Mouse (Mus musculus): ENCODE data around the gene Maff. TPM values are rescaled to one million over a fixed set of nuclear protein-coding genes. Genes with fewer than 3 reads are reported as not detected.
A peak's percentile ranks its signal among the peaks of the same experiment; 100 is the strongest.

Gene Maff
- total RNA-seq, 2 experiments from 2014 or later: not detected

DNA sequence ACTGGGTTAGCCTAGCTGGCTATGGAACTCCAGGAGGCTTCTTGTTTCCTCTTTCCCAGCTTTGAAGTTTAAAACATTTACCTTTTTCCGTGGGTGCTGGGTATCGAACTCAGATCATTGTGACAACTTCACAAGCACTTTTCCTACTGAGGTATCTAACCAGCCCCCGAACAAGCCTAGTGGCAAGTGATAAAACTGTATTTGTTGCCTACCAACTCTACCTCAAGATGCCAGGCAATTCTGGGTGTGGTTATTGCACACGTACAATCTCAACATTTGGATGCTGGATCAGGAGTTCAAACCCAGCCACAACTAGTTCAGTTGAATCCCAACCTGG is 17.5 kb upstream of the Maff start:
- no peak for ATAC-seq (replicated peaks; ENCODE audit: low FRiP score, poor library complexity, severe bottlenecking)

DNA sequence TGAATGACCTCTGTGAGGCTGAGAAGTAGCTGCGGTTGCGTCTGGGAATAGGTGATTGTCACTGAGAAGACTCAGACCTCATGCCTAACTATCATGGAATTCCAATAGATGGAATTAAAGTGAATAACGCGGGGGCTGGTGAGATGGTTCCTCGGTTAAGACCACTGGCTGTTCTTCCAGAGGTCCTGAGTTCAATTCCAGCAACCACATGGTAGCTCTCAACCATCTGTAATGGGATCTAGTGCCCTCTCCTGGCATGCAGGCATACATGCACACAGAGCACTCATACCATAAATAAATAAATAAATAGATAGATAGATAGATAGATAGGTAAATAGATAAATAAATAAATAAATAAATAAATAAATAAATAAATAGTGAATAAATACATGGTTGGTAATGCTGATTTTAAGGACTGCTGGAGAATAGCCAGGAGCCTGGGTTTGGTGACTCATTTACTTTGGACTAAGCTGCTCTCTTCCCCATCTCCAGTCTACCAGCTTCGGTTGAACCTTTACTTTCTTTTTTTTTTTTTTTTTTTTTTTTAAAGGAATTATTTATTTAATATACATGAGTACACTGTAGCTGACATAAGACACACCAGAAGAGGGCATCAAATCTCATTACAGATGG is 17.0 kb upstream of the Maff start:
- ATAC-seq (replicated peaks; ENCODE audit: low FRiP score, poor library complexity, severe bottlenecking): no peak

DNA sequence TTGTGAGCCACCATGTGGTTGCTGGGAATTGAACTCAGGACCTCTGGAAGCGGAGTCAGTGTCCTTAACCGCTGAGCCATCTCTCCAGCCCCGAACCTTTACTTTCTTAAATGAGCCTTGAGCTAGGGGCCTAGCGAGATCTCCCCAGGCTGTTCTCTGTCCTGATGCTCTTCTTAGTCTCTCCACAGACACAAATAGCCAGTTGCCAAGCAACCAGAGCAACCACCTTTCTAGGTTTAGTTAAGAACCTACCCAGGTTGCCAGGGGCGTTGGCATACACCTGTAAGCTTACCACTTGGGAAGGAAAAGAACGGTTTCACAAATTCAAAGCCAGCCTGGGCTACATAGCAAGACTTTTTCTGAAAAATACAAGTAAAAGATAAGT is 16.4 kb upstream of the Maff start:
- no peak for ATAC-seq (replicated peaks; ENCODE audit: low FRiP score, poor library complexity, severe bottlenecking)

DNA sequence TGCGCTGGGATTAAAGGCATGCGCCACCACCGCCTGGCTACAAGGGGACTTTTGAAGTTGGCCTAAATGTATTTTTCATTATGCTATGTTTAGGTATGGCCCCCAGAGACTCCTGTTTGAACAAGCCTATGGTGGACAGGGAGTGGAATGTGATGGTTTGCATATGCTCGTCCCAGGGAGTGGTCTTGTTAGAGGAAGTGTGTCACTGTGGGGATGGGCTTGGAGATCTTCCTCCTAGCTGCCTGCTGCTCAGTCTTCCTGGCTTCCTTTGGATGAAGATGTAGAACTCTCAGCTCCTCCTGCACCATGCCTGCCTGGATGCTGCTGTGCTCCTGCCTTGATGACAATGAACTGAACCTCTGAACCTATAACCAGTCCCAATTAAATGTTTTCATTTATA is 15.9 kb upstream of the Maff start:
- no peak for ATAC-seq (replicated peaks; ENCODE audit: low FRiP score, poor library complexity, severe bottlenecking)

DNA sequence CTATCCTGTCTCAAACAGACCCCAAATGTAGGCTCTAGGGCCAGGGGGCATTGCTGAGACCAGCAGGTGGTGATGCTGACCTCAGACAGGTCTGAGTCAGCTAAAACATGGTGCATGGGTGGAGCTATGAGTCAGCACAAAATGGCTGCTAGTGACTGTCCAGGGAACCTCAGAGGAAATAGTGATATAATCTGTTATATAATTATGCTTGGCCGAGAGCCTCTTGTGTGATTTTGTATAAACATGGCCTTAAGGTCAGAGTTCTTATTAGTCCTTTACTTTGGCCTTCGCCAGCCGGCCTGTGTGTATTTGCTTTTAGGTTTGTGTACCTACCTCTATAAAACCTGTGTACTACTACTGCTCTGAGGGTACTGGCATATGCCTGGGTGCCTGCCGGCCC is 13.0 kb upstream of the Maff start:
- ATAC-seq (replicated peaks; ENCODE audit: low FRiP score, poor library complexity, severe bottlenecking): peak; percentile 92

DNA sequence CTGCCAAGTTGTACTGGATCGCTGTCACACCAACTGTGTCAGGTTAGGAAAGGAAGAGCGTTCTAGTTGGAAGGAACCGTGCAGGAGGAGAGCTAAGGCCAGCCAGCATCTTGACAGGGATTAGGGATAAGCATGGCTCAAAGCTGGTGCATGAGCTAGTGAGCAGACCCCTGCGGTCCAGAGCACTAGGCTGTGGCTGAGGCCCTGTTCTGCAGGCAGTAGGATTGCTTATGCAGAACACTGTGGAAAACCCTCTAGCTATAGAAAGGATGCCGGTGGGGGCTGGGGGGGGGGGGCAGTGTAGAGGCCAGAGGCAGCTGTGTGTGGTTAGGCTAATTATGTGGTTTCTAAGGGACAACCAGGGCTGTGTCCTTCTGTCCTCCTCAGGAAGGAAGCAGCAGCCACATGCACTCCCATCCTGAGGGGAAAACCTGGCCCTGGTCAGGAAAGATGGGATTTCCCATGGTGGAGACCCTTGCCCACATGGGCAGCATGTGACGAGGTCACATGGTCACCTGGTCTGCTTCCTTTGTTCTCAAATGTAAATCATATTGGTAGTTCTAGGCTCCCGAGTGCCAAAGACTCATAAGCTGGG is 11.3 kb upstream of the Maff start:
- no peak for ATAC-seq (replicated peaks; ENCODE audit: low FRiP score, poor library complexity, severe bottlenecking)

DNA sequence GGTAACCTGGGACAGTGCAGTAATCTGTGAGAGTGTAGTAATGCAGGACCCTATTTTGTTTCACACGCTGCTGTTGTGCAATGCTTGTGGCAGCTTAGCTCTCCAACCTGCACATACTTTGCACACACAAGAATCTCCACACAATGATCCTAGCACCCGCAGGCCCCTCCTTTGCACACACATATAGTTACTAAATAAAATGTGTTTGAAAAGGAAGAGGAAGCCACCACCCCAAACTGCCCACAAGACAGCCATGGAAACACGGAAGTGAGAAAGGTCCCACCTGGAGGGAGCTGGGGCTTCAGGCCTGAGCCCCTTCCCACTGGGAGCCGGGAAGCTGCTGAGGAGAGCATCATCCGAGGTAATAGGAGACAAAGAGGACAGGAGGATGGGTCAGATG is 7.4 kb upstream of the Maff start:
- no peak for ATAC-seq (replicated peaks; ENCODE audit: low FRiP score, poor library complexity, severe bottlenecking)

DNA sequence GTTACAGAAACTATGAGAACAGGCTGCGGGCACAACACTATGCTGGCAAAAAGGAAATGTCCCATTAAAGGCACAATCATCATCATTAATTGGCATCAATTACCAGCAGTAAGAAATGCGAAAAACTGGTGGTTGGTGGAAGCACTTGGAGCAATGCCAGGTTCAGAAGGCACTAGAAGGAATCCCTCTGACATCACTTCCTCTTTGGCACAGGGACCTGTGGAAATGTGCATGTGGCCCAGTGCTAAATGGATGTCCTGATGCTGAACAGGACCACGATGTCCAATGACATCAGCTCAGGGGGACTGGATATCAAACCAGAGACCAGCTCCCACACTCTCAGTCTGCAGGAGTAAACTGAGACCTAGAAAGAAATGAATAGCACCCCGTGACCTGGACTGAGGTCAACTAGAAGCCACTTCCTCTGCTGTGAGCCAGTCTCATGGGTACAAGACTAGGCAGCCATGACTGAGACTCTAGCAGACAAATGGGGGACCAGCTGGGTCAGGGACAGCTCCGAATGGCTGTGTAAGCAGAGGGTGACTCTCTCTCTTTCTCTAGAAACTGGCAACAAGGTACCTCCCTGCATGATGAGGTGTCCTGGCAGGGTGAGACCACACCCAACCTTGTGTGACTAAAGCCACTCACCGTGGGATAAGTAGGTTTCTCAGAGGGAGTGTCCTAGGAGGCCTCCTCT is 3.6 kb upstream of the Maff start:
- ATAC-seq (replicated peaks; ENCODE audit: low FRiP score, poor library complexity, severe bottlenecking): no peak

DNA sequence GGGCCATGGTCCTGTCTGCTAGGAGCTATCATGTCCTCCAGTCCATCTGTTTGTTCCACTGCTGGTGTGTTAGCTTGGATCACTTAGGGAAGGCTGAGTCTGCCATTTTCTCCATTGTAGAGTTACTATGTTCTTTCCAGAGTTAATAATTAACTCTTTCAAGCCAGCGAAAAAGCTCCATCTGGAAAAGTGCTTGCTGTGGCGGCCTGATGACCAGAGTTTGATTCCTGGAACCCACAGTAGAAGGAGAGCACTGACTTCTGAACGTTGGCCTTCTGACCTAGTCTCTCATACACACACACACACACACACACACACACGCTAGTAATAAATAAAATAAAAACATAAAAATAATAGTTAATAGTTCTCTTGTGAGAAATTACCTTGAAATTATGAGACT is 1.8 kb upstream of the Maff start:
- no peak for ATAC-seq (replicated peaks; ENCODE audit: low FRiP score, poor library complexity, severe bottlenecking)

DNA sequence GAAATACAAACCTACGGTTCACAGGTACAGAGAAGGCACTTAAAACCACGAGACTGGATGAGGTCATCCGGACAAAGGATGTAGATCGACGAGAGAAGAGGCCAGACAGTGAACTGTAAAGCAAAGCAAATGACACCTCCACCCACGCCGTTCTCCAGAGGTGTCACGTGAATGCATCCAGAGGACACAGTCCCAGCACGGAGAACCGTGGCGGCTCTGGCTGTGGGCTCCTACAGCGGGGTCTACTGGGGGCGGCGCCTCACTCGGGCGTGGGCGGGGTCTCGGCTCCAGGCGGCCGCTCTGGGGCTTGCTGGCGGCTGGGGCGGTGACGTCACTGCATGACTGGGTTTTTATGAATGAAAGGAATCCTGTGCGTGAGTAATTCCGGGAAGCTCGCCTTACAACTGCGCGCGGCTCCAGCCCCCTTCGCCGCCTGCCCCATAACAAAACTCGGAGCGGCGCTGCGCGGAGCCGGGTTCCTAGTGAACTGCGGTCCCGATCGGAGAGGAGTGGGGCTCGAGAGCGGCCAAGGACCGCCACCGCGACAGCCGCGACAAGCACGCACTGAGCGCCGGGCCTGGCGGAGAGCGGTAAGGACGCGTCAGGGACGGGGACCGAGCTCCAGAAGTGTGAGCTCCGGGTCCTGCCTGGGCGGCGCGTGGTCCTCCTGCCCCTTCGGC is 884 bp downstream of the Maff start:
- peak; percentile 48 for ATAC-seq (replicated peaks; ENCODE audit: low FRiP score, poor library complexity, severe bottlenecking)

DNA sequence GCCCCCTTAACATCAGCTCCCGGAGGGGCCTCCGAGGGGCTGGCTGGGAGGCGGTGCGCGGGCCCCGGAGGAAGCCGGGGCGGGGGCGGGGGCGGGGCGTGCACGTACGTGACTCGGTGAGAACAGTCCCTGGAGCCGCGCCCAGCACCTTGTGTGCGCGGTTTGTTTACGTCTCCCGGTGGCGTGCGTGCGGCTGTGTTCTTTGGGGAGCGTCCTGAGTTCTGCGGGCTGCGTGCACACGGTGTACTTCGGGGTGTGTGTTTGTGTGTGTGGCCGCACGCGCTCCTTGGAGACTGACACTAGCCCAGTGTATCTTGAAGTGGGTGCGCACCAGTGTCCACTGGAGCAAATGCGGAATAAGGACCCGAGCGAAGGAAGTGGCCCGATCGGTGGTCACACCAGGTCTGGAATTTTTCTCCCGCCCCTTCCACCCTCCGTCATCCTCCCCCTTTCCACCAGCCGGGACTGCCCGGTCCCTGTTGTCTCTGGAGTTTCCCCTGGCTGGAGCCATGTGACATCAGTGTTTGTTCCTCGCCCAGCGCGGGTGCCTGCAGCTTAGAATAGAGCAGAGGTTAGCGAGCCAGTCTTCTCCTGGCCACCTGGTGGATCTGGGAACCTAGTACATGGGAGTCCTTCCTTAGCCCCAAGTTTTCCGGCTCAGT is 1.6 kb downstream of the Maff start:
- no peak for ATAC-seq (replicated peaks; ENCODE audit: low FRiP score, poor library complexity, severe bottlenecking)

DNA sequence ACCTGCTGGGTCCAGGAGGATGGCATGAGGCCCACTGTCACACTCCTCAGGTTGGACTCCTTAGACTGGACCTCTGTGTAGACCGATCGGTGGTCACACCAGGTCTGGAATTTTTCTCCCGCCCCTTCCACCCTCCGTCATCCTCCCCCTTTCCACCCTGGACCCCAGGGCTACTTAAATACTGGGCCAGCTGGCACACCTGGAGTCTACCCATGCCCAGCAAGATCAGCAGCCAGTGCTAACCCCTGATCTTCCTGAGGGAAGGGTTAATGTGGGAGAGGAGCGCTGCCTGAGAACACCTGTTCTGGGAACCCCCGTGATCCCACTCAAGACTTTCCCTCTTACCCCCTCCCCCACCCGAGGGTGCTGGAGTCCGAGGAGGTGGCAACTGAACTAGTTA is 2.2 kb downstream of the Maff start:
- no peak for ATAC-seq (replicated peaks; ENCODE audit: low FRiP score, poor library complexity, severe bottlenecking)

DNA sequence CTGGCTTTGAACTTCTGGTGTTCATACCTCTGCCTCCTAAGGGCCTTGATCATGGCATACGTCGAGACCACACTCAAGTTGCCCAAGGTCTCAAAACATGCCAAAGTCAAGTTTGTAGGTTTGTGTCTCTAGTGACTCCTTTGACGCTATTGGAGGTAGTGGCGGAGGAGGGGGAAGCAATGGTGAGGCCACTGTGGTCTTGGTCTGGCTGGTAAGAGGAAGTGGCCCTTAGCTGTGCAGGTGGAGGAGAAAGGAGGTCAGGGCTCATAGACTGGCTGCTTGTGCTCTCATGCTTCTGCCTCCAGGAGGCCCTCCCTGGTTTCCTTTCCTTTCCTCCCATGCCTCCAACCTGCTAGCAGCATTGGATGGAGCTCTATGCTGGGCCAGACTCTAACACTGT is 4.4 kb downstream of the Maff start:
- no peak for ATAC-seq (replicated peaks; ENCODE audit: low FRiP score, poor library complexity, severe bottlenecking)

DNA sequence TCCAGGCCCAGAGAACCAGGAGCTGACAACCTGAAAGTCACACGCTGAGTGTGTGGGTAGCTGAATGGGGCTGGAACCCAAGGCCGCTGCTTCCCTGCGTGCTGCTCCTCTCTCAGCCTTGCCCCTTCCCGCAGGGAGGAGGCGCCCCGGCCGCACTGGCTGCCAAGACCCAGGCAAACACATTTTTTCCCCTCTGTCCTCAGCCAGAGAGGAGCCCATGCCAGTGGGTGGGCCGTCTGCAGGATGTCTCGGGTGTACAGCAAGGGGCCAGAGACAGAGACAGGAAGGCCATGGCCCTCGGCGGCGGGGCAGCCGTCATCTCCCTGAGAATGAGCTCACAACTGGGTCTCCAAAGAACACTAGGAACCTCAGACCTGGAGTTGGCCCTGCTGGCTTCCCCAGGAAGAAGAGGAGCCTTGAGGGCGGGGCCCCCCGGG is 4.9 kb downstream of the Maff start:
- ATAC-seq (replicated peaks; ENCODE audit: low FRiP score, poor library complexity, severe bottlenecking): no peak

DNA sequence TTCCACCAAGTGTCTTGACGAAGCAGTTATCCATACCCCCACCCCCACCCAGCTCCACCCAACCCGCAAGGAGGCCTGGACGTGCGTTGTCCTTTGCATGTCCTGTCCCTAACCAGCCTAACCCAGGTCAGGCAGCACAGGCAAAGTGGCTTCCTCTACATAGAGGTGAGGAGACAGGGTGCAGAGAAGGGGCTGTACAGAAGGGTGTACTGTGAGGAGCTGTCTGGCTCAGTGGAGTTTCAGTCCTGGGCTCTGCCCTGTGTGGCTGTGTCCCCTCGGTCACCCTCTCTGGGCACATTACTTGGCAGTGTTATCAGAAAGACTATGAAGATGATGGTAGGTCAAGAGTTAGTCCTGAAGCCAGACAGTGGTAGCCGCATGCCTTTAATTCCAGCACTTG is 6.1 kb downstream of the Maff start:
- ATAC-seq (replicated peaks; ENCODE audit: low FRiP score, poor library complexity, severe bottlenecking): no peak

DNA sequence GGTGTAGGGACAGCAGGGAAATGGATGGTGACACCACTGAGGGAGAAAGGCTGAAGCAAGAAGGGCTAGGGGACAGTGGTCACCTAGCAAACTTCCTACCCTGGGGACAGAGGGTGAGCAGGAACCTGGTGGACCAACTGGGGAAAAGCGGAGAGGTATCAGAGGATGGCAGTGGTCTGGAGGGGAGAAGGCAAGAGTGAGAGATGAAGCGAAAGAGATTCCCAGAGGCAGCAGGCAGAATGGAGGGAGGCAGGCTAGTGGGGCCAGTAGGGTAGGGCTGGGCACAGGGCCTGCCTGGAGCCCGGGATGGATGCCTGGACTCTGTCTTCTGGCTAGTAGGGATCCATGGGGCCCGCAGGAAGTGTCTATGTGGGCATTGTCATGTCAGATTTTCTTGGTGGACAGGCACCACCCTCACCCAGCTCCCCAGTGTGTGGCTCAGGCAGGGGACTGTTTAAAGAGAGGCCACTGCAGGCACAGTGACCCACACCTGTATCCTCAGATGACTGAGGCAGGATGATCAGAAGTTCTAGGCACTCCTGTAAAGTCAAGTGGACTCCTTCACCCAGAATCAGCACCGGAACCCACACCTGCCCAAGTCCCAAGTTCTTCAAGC is 7.4 kb downstream of the Maff start:
- ATAC-seq (replicated peaks; ENCODE audit: low FRiP score, poor library complexity, severe bottlenecking): no peak

DNA sequence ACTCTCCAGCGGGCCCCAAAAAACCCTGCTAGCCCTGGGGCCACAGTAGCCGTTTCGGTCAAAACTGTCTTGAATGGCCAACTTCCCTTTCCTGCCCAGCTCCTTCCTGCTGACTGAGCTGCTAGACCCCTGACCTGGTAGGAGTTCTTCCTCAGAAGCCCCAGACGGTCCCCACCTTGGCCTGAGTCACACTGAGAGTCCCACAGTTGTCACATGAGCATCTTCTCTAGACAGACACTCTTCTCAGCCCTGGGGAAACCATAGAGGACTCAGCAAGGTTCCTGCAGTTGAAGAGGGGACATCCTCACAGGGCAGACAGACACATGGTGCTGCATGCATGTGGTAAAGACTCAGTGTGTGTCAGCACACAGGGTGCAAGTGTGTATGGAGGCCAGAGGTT is 8.2 kb downstream of the Maff start:
- ATAC-seq (replicated peaks; ENCODE audit: low FRiP score, poor library complexity, severe bottlenecking): no peak

DNA sequence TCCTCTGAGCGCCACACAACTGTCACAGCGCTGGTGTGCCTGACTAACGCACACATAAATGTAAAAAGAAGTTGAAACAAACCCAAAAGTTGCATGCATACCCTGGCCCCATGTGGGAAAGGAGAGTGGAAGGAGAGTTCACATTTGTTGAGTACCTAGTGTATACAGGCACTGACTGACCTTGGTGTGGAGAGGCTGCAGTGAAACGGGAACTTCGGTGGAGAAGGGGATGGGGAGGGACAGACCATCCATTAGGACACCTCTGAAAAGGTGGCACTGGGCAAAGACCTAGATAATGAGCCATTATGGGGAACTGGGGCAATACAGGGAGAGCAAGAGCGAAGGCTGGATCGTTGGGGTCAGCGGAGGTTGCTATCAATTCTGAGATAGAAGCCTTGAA is 10.1 kb downstream of the Maff start:
- no peak for ATAC-seq (replicated peaks; ENCODE audit: low FRiP score, poor library complexity, severe bottlenecking)

DNA sequence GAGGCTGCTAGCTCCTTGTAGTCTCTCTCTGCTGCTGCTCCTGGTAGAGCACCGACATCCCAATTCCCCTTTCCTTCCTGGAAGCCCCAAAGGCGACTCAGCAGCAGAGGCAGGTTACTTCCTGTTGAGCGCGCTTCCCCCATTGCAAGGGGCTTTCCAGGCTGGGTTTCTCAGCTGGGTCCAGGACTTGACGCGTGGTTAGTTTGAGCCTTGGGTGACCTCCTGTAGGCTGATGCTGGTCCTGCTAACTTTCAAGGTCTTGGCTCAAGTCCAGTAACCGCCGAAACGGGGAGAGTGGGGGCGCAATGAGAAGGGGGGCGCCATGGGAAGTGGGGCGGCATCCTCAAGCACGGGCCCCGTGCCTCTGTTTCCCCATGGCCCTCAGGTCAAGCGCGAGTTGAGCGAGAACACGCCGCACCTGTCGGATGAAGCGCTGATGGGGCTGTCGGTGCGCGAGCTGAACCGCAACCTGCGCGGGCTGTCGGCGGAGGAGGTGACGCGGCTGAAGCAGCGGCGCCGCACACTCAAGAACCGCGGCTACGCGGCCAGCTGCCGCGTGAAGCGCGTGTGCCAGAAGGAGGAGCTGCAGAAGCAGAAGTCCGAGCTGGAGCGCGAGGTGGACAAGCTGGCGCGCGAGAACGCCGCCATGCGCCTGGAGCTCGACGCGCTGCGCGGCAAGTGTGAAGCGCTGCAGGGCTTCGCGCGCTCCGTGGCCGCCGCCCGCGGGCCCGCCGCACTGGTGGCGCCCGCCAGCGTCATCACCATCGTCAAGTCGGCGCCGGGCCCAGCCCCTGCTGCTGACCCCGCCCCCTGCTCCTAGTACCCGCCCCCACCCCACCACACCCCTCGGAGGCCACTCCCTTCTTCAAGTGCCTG is 10.9 kb downstream of the Maff start:
- no peak for ATAC-seq (replicated peaks; ENCODE audit: low FRiP score, poor library complexity, severe bottlenecking)
